Mouse (Mus musculus) lung, postnatal 0 days (tissue): Measurements from ENCODE around the gene Eng.

Source experiments
- CTCF ChIP-seq: IDR thresholded peaks from 2 replicates; pipeline ENCODE4 v1.5.1; 2016; ENCODE audit warnings: antibody characterized with exemption, mild to moderate bottlenecking
- EP300 ChIP-seq: IDR thresholded peaks from 2 replicates; pipeline ENCODE4 v1.6.1; 2016; ENCODE audit warnings: antibody characterized with exemption, mild to moderate bottlenecking, control low read depth

DNA sequence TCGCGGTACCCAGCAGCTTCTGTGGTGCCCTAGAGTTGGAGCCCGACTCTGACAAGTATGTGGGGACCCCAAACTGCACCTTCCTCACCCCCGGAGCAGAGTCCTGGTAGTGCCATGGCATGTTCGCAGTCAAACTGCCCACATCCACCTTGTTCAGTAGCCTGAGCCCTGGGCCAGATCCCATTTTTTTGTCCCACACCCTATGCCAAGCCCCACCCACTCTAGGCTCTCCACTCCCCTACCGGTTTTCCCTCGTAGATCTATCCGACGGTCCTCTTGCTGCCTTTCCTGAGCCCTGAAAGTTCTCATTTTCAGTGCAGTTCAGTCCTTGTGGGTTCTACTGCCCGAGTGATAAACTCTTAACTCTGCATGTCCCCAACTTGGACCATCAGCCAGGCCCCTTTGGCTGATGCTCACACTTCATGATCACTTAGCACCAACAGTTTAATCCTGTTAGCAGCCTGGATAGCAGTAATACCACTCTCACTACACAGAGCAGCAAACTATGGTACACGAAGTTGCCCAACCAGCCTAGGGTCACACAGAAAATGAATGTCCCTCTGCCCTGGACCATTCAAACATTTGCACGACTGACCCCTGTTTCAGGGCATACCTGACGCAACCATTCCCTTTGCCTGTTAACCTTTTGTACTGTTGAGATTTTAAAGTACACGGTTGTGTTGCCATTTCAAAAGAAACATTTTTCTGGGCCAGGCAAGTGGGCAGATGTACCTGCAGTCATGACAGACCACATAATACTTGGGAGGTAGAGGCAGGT, 54.8 kb downstream of the Eng start:
- TF ChIP-seq EP300, result no peak
- TF ChIP-seq CTCF, result no peak
